Mouse (Mus musculus) embryonic stem cell, embryonic (primary cell): Measurements from ENCODE around the gene Fam173a.

ENCODE experiments used
- CTCF ChIA-PET, 4 experiments: fragments of 300-600 bp in 2 of 4; fragments of 350-600 bp in 2 of 4; sonication (Branson Sonifier 250); formaldehyde crosslinking; loops; one replicate each; lab custom pipeline; 2022; ENCODE audit warnings: inconsistent platforms in 2 of 4; lab: Charles Lee
- POLR2A ChIA-PET, 4 experiments: fragments of 300-600 bp in 2 of 4; fragments of 350-600 bp in 2 of 4; sonication (Branson Sonifier 250); formaldehyde crosslinking; loops; one replicate each; lab custom pipeline; 2022; ENCODE audit warnings: antibody characterized with exemption in 4 of 4, inconsistent platforms in 1 of 4; lab: Charles Lee

Gene Fam173a

DNA sequence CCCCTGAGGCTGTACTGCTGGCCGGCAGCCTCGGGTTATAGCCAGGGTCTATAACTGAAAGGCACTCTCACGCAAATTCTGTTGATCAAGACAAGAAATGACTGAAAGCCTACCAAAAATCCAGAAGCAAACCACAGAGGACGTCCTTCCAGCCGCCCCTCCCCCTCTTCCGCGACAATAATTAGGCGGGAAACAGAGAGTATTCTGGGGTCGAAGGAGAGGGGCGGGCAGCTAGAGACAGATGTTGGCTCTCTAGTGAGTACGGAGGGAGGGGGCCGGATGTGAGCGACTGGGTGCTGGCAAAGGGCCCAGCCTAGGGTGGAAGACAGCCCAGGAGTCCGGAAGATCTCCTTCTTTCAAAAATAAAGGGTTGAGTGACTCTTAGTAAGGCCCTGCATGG, at the start of gene Fam173a:
Gene Fam173a, minus strand, starts transcription at position 287 of the 400 bp plus-strand sequence.
- ChIA-PET CTCF (interaction anchor here in 3 of 4 experiments (0.6 to 2.6 kb wide), 8 partner anchors 7 to 220 kb away, joined by 3 to 12 read pairs (median 4); partner anchors contain the start of gene Narfl (in 2 of the 3)), POLR2A (interaction anchor here (0.6 to 3.1 kb wide), 22 partner anchors 8 to 225 kb away, joined by 3 to 16 read pairs (median 4); partner anchors contain the start of genes Chtf18 (in 2 of the 4), Rpusd1 (in 2 of the 4), Stub1 (in 2 of the 4) and Nhlrc4 (in 1 of the 4))

- ChIA-PET POLR2A (interaction anchor here in 3 of 4 experiments (1.1 to 8.7 kb wide), 6 partner anchors 8 to 114 kb away, joined by 3 to 114 read pairs (median 4); partner anchors contain the start of genes Stub1 (in 3 of the 3), Chtf18 (in 1 of the 3), Jmjd8 (in 1 of the 3) and Rpusd1 (in 1 of the 3)), CTCF (no interaction called here)
These were observed 48.6 kb upstream of the Fam173a start, which contains the start of gene Gm20683 for GRCm38 (mm10) chr17:25841117-25841880. TSS of gene Gm20683 (minus strand) at chr17:25841763.

- ChIA-PET CTCF (no interaction called here), POLR2A (interaction anchor here in 2 of 4 experiments (0.9 to 8.7 kb wide), 6 partner anchors 9 to 31 kb away, joined by 3 to 114 read pairs (median 5); partner anchors contain the start of genes Mcrip2 (in 2 of the 2), Stub1 (in 2 of the 2) and Jmjd8 (in 1 of the 2))
These were observed 47.8 kb upstream of the Fam173a start for GRCm38 (mm10) chr17:25840519-25840918.

GRCm38 (mm10) chr17:25839455-25840235, 46.9 kb upstream of the Fam173a start:
- POLR2A ChIA-PET, result interaction anchor here in 2 of 4 experiments (0.8 to 2.0 kb wide), 8 partner anchors 8 to 116 kb away, joined by 3 to 5 read pairs (median 4); partner anchors contain the start of gene Mcrip2 (in 2 of the 2)
- CTCF ChIA-PET, result interaction anchor here in 2 of 4 experiments (0.6 to 0.7 kb wide), 2 partner anchors 116 to 233 kb away, joined by 3 read pairs; no protein-coding TSS in a partner anchor

DNA sequence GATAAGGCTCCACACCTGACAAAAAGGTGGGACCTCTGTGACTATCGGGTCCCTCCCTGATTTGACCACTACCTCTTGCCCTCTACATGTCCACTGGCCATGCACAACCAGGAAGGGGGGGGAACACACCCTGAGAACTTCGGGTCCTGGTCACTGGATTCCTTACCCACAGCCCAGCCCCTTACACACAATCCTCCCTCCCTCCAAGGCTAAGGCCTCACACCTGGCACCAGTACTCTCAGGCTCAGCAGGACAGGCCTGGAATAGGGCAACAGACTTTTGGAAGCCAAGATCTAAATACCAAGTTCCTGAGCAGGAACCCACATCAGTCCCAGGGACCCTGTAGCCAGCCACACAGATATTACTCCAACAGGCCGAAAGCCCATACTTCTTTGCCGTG, 46.2 kb upstream of the Fam173a start:
- ChIA-PET CTCF (no interaction called here), POLR2A (interaction anchor here in 2 of 4 experiments (1.1 to 2.0 kb wide), 5 partner anchors 9 to 116 kb away, joined by 3 to 5 read pairs (median 5); partner anchors contain the start of gene Mcrip2 (in 2 of the 2))

DNA sequence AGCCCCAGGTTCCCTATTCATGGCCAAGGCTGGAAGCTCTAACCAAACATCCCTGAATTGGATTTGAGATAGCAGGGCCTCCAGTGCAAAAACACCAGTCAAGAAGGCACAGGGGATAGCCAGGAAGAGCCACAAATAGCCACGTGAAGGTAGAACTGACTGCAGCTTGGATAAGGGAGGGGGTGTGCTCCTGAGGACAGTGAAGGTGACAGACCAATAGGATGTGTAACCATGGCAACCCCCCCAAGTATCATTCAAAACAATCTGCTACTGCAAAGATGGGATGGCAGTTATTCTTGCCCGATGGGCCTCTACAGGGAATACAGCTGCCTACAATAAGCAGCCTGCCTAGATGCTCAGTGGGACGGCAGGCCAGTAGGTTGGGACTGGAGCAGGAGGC, 44.8 kb upstream of the Fam173a start:
- ChIA-PET POLR2A (interaction anchor here in 2 of 4 experiments (0.6 to 2.6 kb wide), 18 partner anchors 8 to 433 kb away, joined by 3 to 11 read pairs (median 6); partner anchors contain the start of genes Jmjd8 (in 2 of the 2), Mcrip2 (in 2 of the 2), Wdr24 (in 2 of the 2) and Chtf18 (in 1 of the 2)), CTCF (interaction anchor here in 1 of 4 experiments (0.6 to 1.5 kb wide), 3 partner anchors 36 to 363 kb away, joined by 4 to 5 read pairs (median 4); no protein-coding TSS in a partner anchor)

DNA sequence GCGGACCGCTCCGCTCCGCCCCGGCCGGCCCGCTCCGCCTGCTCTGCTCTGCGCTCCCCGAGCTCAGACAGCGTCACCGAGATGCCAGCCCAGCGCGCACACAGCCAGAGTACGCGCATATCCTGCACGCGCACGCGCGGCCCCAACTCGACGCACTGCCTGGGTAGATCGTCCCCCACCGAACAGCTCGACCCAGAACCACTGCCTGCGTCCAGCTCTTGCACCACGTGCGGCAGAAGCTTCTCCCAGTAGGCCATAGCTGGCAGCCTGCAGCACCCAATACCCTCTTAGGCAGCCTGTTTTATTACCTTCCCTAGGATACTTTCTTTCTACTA, 44.3 kb upstream of the Fam173a start, which contains the start of gene Rhbdl1:
Gene Rhbdl1, minus strand, starts transcription at position 220 of the 335 bp plus-strand sequence.
- POLR2A ChIA-PET, result interaction anchor here (0.6 to 2.6 kb wide), 30 partner anchors 7 to 433 kb away, joined by 3 to 11 read pairs (median 3); partner anchors contain the start of genes Jmjd8 (in 3 of the 4), Mcrip2 (in 3 of the 4), Wdr24 (in 2 of the 4) and Chtf18 (in 1 of the 4)
- CTCF ChIA-PET, result interaction anchor here in 1 of 4 experiments (0.6 to 1.5 kb wide), 4 partner anchors 36 to 362 kb away, joined by 4 to 5 read pairs (median 4); no protein-coding TSS in a partner anchor

- ChIA-PET POLR2A (interaction anchor here (0.5 to 2.6 kb wide), 35 partner anchors 8 to 1494 kb away, joined by 3 to 11 read pairs (median 3); partner anchors contain the start of genes Jmjd8 (in 3 of the 4), Mcrip2 (in 3 of the 4), Wdr24 (in 2 of the 4) and AC134908.4 (in 1 of the 4)), CTCF (interaction anchor here in 2 of 4 experiments (0.7 to 1.5 kb wide), 5 partner anchors 35 to 362 kb away, joined by 3 to 5 read pairs (median 4); no protein-coding TSS in a partner anchor)
These were observed 43.8 kb upstream of the Fam173a start for GRCm38 (mm10) chr17:25836397-25837075.

- ChIA-PET CTCF (interaction anchor here in 2 of 4 experiments (0.7 to 1.4 kb wide), 3 partner anchors 38 to 59 kb away, joined by 3 to 5 read pairs (median 4); no protein-coding TSS in a partner anchor), POLR2A (interaction anchor here in 3 of 4 experiments (0.5 to 9.2 kb wide), 21 partner anchors 9 to 1493 kb away, joined by 3 to 114 read pairs (median 4); partner anchors contain the start of genes Mcrip2 (in 3 of the 3), Rhot2 (in 2 of the 3), AC134908.4 (in 1 of the 3) and Chtf18 (in 1 of the 3))
These were observed 43.1 kb upstream of the Fam173a start for GRCm38 (mm10) chr17:25835816-25836215.

DNA sequence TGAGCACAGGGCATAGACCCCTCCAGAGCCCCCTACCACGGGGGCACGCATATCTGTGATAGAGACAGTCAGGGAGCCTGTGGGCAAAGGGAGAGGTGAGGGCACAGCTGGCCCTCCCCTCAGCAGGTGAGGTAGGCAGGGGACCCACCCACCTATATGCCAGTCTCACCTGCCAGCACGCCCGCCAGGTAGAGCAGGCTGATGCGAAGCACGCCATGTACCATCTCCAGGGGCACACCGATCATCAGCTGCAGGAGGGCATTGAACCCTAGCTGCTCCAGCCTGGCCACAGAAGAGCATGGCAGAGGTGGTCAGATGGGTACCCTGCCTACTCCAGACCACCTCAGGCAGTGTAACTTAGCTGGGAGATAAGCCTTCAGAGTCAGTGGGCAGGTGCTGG, 42.6 kb upstream of the Fam173a start:
- ChIA-PET POLR2A (interaction anchor here in 2 of 4 experiments (2.5 to 9.2 kb wide), 7 partner anchors 9 to 32 kb away, joined by 6 to 114 read pairs (median 44); partner anchors contain the start of genes Rhot2 (in 2 of the 2), Gm20683 (in 1 of the 2), Mcrip2 (in 1 of the 2) and Wdr24 (in 1 of the 2)), CTCF (interaction anchor here in 1 of 4 experiments (1.2 kb wide), 1 partner anchor 34 kb away, joined by 3 read pairs; no protein-coding TSS in a partner anchor)

- ChIA-PET CTCF (interaction anchor here in 1 of 4 experiments (1.2 to 1.4 kb wide), 2 partner anchors 34 to 111 kb away, joined by 3 read pairs; no protein-coding TSS in a partner anchor), POLR2A (interaction anchor here in 2 of 4 experiments (0.7 to 9.2 kb wide), 16 partner anchors 10 to 398 kb away, joined by 3 to 114 read pairs (median 19); partner anchors contain the start of genes Mcrip2 (in 2 of the 2), Rhot2 (in 2 of the 2), Wdr24 (in 2 of the 2) and Gm20683 (in 1 of the 2))
These were observed 42.0 kb upstream of the Fam173a start for GRCm38 (mm10) chr17:25834595-25835222.

DNA sequence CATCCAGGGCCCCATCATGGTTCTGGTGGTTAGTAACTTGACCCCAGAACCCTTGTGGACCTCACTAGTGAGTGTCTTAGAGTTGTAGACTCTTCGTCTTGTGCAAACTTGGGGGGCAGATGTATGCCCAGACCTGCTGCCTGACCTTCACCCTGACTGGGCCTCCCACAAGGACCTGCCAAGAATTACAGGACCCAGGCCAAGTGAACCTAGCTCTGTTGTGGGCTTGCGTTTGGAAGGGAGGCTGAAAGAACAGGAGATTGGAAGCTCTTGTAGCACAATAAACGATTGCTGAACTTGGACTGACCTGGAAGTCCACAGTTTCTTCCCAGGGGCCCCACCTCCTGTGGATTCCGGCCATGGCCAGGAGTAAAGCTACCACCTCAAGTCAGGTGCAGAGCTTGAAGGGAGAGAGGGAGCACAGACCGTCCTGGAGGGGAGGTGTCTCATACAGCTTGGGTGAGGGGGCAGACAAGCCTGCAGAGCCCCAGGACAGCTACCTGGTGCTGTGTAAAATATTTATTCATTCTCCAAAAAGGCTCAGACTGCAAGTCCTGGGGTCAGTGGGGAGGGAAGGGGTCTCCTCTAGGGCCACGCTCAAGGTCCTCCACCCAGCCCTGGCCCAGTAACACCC, 41.4 kb upstream of the Fam173a start:
- ChIA-PET CTCF (interaction anchor here in 3 of 4 experiments (1.0 to 2.1 kb wide), 7 partner anchors 10 to 266 kb away, joined by 3 to 7 read pairs (median 5); partner anchors contain the start of gene Rhot2 (in 2 of the 3)), POLR2A (interaction anchor here in 3 of 4 experiments (0.7 to 9.2 kb wide), 60 partner anchors 8 to 1098 kb away, joined by 3 to 114 read pairs (median 8); partner anchors contain the start of genes Mcrip2 (in 3 of the 3), Rhot2 (in 3 of the 3), Wdr24 (in 3 of the 3) and Wdr90 (in 3 of the 3))

DNA sequence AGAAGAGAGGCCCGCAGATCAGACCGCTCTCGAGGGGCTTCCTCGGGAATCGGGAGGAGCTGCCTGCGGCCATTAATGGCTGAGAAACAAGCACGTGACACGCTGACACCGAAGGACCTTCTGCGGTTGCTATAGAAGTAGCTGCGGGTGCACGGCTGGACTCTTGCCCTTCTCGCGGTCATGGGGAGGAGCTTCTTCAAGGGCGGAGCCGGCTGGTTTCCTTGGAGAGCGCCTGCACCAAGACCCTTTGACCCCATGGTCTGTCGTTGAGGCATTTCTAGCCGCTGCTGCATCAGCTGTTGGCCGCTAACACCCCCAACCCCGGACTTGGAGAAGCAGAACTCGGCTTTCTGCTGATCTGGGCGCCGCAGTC, 40.6 kb upstream of the Fam173a start, which contains the start of gene Stub1:
Gene Stub1, minus strand, starts transcription at position 114 of the 373 bp plus-strand sequence.
- ChIA-PET CTCF (interaction anchor here (0.6 to 2.1 kb wide), 24 partner anchors 9 to 410 kb away, joined by 3 to 11 read pairs (median 4); partner anchors contain the start of genes Rhot2 (in 3 of the 4), Wdr24 (in 2 of the 4), Chtf18 (in 1 of the 4) and Fam234a (in 1 of the 4)), POLR2A (interaction anchor here (0.5 to 9.2 kb wide), 128 partner anchors 8 to 1354 kb away, joined by 3 to 114 read pairs (median 5); partner anchors contain the start of genes Chtf18 (in 4 of the 4), Rpusd1 (in 4 of the 4), Gm20683 (in 3 of the 4) and Mcrip2 (in 3 of the 4))
